Mouse (Mus musculus): ENCODE measurements at regions not wholly inside any gene's neighbourhood (a gene's known extent, or its start where the extent isn't known, plus 50 kb on each side); places are given as distances from the start of the nearest gene placed in this dataset.

GRCm38 (mm10) chr8:91966891-91967370 is 165.1 kb upstream of the Irx3 start:
- no peaks in the 10 kb centered on the region for H3K79me2 ChIP-seq (ENCODE audit: control insufficient read depth, insufficient read depth)
- H3K36me3 ChIP-seq (ENCODE audit: control insufficient read depth, insufficient read depth), result no peaks in the 10 kb centered on the region
- H3ac ChIP-seq (ENCODE audit: control insufficient read depth, insufficient read length, low read depth), result no peak overlapping the region
- no peaks in the 10 kb centered on the region for H3K79me3 ChIP-seq (ENCODE audit: low read depth)
- TF ChIP-seq CTCF (IDR thresholded peaks at IDR 0.05; ENCODE audit: control insufficient read depth, insufficient read depth, insufficient read length) (no peak), MYOD1 (IDR thresholded peaks at IDR 0.05; ENCODE audit: control insufficient read depth, insufficient read length, low read depth) (no peak), MYOG (IDR thresholded peaks at IDR 0.05; ENCODE audit: control insufficient read depth, extremely low read depth, insufficient read length) (no peak), USF1 (IDR thresholded peaks at IDR 0.05; ENCODE audit: low read depth) (no peak), MAX (IDR thresholded peaks at IDR 0.05) (no peak), FOSL1 (IDR thresholded peaks at IDR 0.05; ENCODE audit: insufficient read depth, low read length, poor library complexity, severe bottlenecking) (no peak), CEBPB (IDR thresholded peaks at IDR 0.05; ENCODE audit: low read depth) (no peak)
- no peaks in the 10 kb centered on the region for H3K27me3 ChIP-seq (ENCODE audit: control insufficient read depth, insufficient read depth, insufficient read length)
- no peak overlapping the region for H3K4me3 ChIP-seq (ENCODE audit: insufficient read depth, poor library complexity, severe bottlenecking)

DNA sequence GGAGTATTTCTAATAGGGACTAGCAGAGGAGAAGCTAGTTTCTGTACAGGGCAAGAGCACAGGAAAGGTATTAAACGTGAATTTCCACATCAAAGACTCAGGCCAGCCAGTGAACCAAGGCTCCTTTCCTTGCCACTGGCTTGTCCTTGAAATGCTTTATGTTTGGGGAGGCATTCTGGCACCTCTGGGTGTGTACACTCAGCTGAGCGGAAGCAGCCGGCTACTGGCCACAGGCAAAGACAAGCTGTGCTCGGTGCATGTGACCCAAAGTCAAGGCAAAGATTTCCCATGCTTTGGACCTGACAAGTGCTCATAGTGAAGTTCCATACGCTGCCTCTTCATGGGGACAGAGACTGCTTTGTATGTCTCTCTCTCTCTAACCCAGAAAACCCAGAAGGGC is 159.8 kb upstream of the Irx3 start:
- no peak overlapping the region for H3ac ChIP-seq (ENCODE audit: control insufficient read depth, insufficient read length, low read depth)
- no peaks in the 10 kb centered on the region for H3K36me3 ChIP-seq (ENCODE audit: control insufficient read depth, insufficient read depth)
- no peaks in the 10 kb centered on the region for H3K27me3 ChIP-seq (ENCODE audit: control insufficient read depth, insufficient read depth, insufficient read length)
- no peak overlapping the region for H3K4me3 ChIP-seq (ENCODE audit: insufficient read depth, poor library complexity, severe bottlenecking)
- H3K79me3 ChIP-seq (ENCODE audit: low read depth), result no peaks in the 10 kb centered on the region
- TF ChIP-seq CTCF (IDR thresholded peaks at IDR 0.05; ENCODE audit: control insufficient read depth, insufficient read depth, insufficient read length) (no peak), FOSL1 (IDR thresholded peaks at IDR 0.05; ENCODE audit: insufficient read depth, low read length, poor library complexity, severe bottlenecking) (no peak), USF1 (IDR thresholded peaks at IDR 0.05; ENCODE audit: low read depth) (no peak), MAX (IDR thresholded peaks at IDR 0.05) (no peak), CEBPB (IDR thresholded peaks at IDR 0.05; ENCODE audit: low read depth) (no peak), MYOG (IDR thresholded peaks at IDR 0.05; ENCODE audit: control insufficient read depth, extremely low read depth, insufficient read length) (no peak), MYOD1 (IDR thresholded peaks at IDR 0.05; ENCODE audit: control insufficient read depth, insufficient read length, low read depth) (no peak)
- no peaks in the 10 kb centered on the region for H3K79me2 ChIP-seq (ENCODE audit: control insufficient read depth, insufficient read depth)

DNA sequence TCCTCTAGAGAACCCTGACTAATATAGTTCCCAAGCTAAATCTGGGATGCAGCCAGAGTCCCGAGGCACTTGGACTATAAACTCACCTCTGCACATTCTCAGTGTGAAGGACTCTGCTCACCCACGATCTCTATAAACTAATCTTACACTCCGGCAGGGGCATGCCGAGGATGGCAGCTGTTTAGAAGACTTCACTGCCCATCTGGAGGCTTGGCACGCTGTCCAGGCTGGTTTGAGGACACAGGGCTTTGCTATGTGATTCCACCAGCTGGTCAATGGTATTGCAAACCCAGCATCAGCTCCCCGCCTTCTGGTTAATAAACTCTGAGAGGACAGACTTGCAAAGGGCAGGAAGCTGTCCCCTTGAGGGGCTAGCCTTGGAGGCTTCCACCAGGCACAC is 153.3 kb upstream of the Irx3 start:
- no peaks in the 10 kb centered on the region for H3K27me3 ChIP-seq (ENCODE audit: control insufficient read depth, insufficient read depth, insufficient read length)
- TF ChIP-seq FOSL1 (IDR thresholded peaks at IDR 0.05; ENCODE audit: insufficient read depth, low read length, poor library complexity, severe bottlenecking), result no peak
- TF ChIP-seq MYOG (IDR thresholded peaks at IDR 0.05; ENCODE audit: control insufficient read depth, extremely low read depth, insufficient read length), result no peak
- TF ChIP-seq USF1 (IDR thresholded peaks at IDR 0.05; ENCODE audit: low read depth), result no peak
- TF ChIP-seq MYOD1 (IDR thresholded peaks at IDR 0.05; ENCODE audit: control insufficient read depth, insufficient read length, low read depth), result no peak
- no peak for TF ChIP-seq MAX (IDR thresholded peaks at IDR 0.05)
- TF ChIP-seq CTCF (IDR thresholded peaks at IDR 0.05; ENCODE audit: control insufficient read depth, insufficient read depth, insufficient read length), result no peak
- TF ChIP-seq CEBPB (IDR thresholded peaks at IDR 0.05; ENCODE audit: low read depth), result no peak

GRCm38 (mm10) chr8:91952981-91953380 is 151.1 kb upstream of the Irx3 start:
- Histone ChIP-seq H3K4me3 (ENCODE audit: insufficient read depth, poor library complexity, severe bottlenecking) (no peak overlapping the region), H3ac (ENCODE audit: control insufficient read depth, insufficient read length, low read depth) (no peak overlapping the region), H3K36me3 (ENCODE audit: control insufficient read depth, insufficient read depth) (no peaks in the 10 kb centered on the region), H3K27me3 (ENCODE audit: control insufficient read depth, insufficient read depth, insufficient read length) (no peaks in the 10 kb centered on the region), H3K79me3 (ENCODE audit: low read depth) (no peaks in the 10 kb centered on the region), H3K79me2 (ENCODE audit: control insufficient read depth, insufficient read depth) (no peaks in the 10 kb centered on the region)
- TF ChIP-seq FOSL1 (IDR thresholded peaks at IDR 0.05; ENCODE audit: insufficient read depth, low read length, poor library complexity, severe bottlenecking) (no peak), MYOG (IDR thresholded peaks at IDR 0.05; ENCODE audit: control insufficient read depth, extremely low read depth, insufficient read length) (no peak), MAX (IDR thresholded peaks at IDR 0.05) (no peak), CEBPB (IDR thresholded peaks at IDR 0.05; ENCODE audit: low read depth) (no peak), MYOD1 (IDR thresholded peaks at IDR 0.05; ENCODE audit: control insufficient read depth, insufficient read length, low read depth) (no peak), USF1 (IDR thresholded peaks at IDR 0.05; ENCODE audit: low read depth) (no peak), CTCF (IDR thresholded peaks at IDR 0.05; ENCODE audit: control insufficient read depth, insufficient read depth, insufficient read length) (no peak)

More for the DNA sequence above, 153.3 kb upstream of the Irx3 start:
- H3K79me2 ChIP-seq (ENCODE audit: control insufficient read depth, insufficient read depth), result no peaks in the 10 kb centered on the region
- H3K36me3 ChIP-seq (ENCODE audit: control insufficient read depth, insufficient read depth), result no peaks in the 10 kb centered on the region
- no peaks in the 10 kb centered on the region for H3K79me3 ChIP-seq (ENCODE audit: low read depth)
- H3K4me3 ChIP-seq (ENCODE audit: insufficient read depth, poor library complexity, severe bottlenecking), result no peak overlapping the region
- no peak overlapping the region for H3ac ChIP-seq (ENCODE audit: control insufficient read depth, insufficient read length, low read depth)

DNA sequence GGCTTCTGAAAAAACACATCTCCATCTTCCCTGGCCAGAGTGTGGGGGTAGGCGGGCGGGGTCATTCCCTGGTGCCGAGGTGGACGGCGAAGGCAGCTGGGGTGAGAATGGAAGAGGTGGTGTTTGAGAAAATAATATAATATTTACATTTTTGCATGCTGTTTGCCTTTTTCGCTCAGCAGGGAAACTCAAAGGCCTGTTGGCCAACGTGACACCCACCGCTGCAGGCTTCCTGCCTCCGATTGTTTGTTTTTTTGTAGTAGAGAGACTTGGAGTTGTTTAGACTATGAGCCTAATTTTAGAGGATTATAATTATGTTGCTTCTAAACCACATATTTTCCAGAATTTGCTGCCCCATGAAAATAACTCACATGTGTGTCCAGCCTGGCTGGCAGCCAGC is 147.2 kb upstream of the Irx3 start:
- no peak overlapping the region for H3K4me3 ChIP-seq (ENCODE audit: insufficient read depth, poor library complexity, severe bottlenecking)

More for the DNA sequence above, 147.2 kb upstream of the Irx3 start:
- Histone ChIP-seq H3K79me2 (ENCODE audit: control insufficient read depth, insufficient read depth) (no peaks in the 10 kb centered on the region), H3K27me3 (ENCODE audit: control insufficient read depth, insufficient read depth, insufficient read length) (no peaks in the 10 kb centered on the region), H3ac (ENCODE audit: control insufficient read depth, insufficient read length, low read depth) (no peak overlapping the region), H3K36me3 (ENCODE audit: control insufficient read depth, insufficient read depth) (no peaks in the 10 kb centered on the region), H3K79me3 (ENCODE audit: low read depth) (no peaks in the 10 kb centered on the region)
- TF ChIP-seq MYOD1 (IDR thresholded peaks at IDR 0.05; ENCODE audit: control insufficient read depth, insufficient read length, low read depth) (no peak), CEBPB (IDR thresholded peaks at IDR 0.05; ENCODE audit: low read depth) (no peak), FOSL1 (IDR thresholded peaks at IDR 0.05; ENCODE audit: insufficient read depth, low read length, poor library complexity, severe bottlenecking) (no peak), MYOG (IDR thresholded peaks at IDR 0.05; ENCODE audit: control insufficient read depth, extremely low read depth, insufficient read length) (no peak), MAX (IDR thresholded peaks at IDR 0.05) (no peak), CTCF (IDR thresholded peaks at IDR 0.05; ENCODE audit: control insufficient read depth, insufficient read depth, insufficient read length) (no peak), USF1 (IDR thresholded peaks at IDR 0.05; ENCODE audit: low read depth) (no peak)

All from C2C12 (cell line).